Mouse (Mus musculus) lung, postnatal 0 days (tissue): ENCODE results near the gene Adam1a. TPM values are rescaled to one million over a fixed set of nuclear protein-coding genes. Genes with fewer than 3 reads are reported as not detected.
"Not testable (repeated sequence)": the region's sequence is repeated elsewhere in the genome, so short reads cannot be mapped to it uniquely, and the experiment has no call there.

Experiments
- ATAC-seq: fragments of 200-750 bp; cut with Nextera tagmentation; 2 replicates; pipeline ENCODE4 v1.8.0; 2017; ENCODE audit warnings: moderate library complexity
- DNase-seq: peaks from one replicate; pipeline ENCODE4 v3.0.0-alpha.2; 2016; ENCODE audit warnings: low spot score
- H3K27ac ChIP-seq: fragments of 300-500 bp; sonication (generic); 2 replicates; pipeline ENCODE4 v1.5.1; 2014; ENCODE audit warnings: antibody characterized with exemption, mild to moderate bottlenecking, low read length, mixed read lengths
- H3K27me3 ChIP-seq: fragments of 300-500 bp; sonication (generic); replicated peaks from 2 replicates; pipeline ENCODE4 v1.6.1; 2014; ENCODE audit warnings: low read length, mixed read lengths; ENCODE audit not compliant: insufficient read depth
- H3K36me3 ChIP-seq: fragments of 300-500 bp; sonication (generic); 2 replicates; pipeline ENCODE4 v1.6.1; 2014; ENCODE audit warnings: low read length, mixed read lengths; ENCODE audit not compliant: insufficient read depth
- H3K4me1 ChIP-seq: fragments of 300-500 bp; sonication (generic); 2 replicates; pipeline ENCODE4 v1.6.1; 2014; ENCODE audit warnings: antibody characterized with exemption, low read depth, low read length, mixed read lengths; ENCODE audit not compliant: insufficient read depth
- H3K4me2 ChIP-seq: fragments of 300-500 bp; sonication (generic); replicated peaks from 2 replicates; pipeline ENCODE4 v1.6.1; 2014; ENCODE audit warnings: low read depth, mild to moderate bottlenecking, low read length, moderate library complexity, mixed read lengths
- H3K4me3 ChIP-seq: fragments of 300-500 bp; sonication (generic); 2 replicates; pipeline ENCODE4 v1.5.1; 2014; ENCODE audit warnings: low read depth, low read length
- H3K9ac ChIP-seq: fragments of 300-500 bp; sonication (generic); replicated peaks from 2 replicates; pipeline ENCODE4 v1.6.1; 2014; ENCODE audit warnings: low read depth, mild to moderate bottlenecking
- H3K9me3 ChIP-seq: fragments of 300-500 bp; sonication (generic); 2 replicates; pipeline ENCODE4 v1.6.1; 2016; ENCODE audit warnings: low read length, mixed read lengths
- CTCF ChIP-seq: IDR thresholded peaks from 2 replicates; pipeline ENCODE4 v1.5.1; 2016; ENCODE audit warnings: antibody characterized with exemption, mild to moderate bottlenecking
- EP300 ChIP-seq: IDR thresholded peaks from 2 replicates; pipeline ENCODE4 v1.6.1; 2016; ENCODE audit warnings: antibody characterized with exemption, mild to moderate bottlenecking, control low read depth
- WGBS: fragments of 180-500 bp; shearing (Covaris S2); extraction: QIAGEN DNeasy Blood & Tissue Kit; methylation state at CpG from one replicate; pipeline ENCODE4 v1.1.7; 2014; 5-methylcytosine and 5-hydroxymethylcytosine counted together
- polyA plus RNA-seq: library from polyadenylated mRNA; unstranded; fragments of >200 nt; fragmentation: Nextera tagmentation; extraction: Ambion mirVana; gene quantifications from 2 replicates; pipeline ENCODE4 v1.2.1, GENCODE M21; 2015

Adam1a gene
- polyA plus RNA-seq, 1 experiment from 2014 or later: 1.6 TPM

DNA sequence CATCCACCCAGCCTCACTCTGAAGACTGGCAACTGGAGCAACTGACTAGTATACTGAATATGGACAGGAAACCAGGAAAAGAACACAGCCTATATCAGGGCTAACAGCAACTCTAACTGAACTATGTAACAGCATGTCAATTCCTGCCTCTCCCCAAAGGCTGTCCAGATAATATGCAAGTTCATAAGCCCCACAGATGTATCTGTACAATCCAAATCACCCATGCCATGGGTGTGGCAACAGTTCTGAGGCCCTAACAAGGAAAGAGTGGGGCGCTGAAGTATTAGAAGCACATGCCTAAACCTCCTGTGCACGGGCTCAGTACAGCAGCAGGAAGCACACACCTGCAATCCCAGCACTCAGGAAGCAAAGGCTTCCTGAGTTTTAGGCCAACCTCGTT, 10.2 kb downstream of the Adam1a start:
- Histone ChIP-seq H3K27ac (no peak overlapping the region), H3K36me3 (peaks cover 32% of the 10 kb centered on the region), H3K9me3 (no peaks in the 10 kb centered on the region), H3K9ac (no peak overlapping the region), H3K4me3 (no peak overlapping the region), H3K27me3 (no peaks in the 10 kb centered on the region), H3K4me2 (no peak overlapping the region), H3K4me1 (no peaks in the 10 kb centered on the region)
- TF ChIP-seq CTCF (no peak), EP300 (no peak)
- DNase-seq (no peak), ATAC-seq (no peak)
- 85% methylated on average over 3 of the region's 3 CpGs for WGBS

DNA sequence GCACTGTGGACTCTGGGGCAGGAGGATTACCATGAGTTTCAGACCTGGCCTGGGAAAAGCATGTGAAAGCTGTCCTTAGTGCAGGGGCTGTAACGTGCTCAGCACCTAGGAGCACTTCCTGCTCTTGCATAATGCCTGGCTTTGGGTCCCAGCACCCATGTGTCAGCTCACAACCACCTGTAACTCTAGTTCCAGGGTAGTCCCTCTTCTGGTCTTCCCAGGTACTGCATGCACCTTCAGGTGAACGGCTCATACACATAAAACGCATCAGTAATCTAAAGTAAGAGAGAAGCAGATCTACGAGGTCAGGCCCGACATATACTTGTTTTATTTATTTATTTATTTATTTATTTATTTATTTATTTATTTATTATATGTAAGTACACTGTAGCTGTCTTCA, 10.8 kb downstream of the Adam1a start:
- Histone ChIP-seq H3K9ac (no peak overlapping the region), H3K4me2 (no peak overlapping the region), H3K27ac (no peak overlapping the region), H3K9me3 (no peaks in the 10 kb centered on the region), H3K4me3 (no peak overlapping the region), H3K27me3 (no peaks in the 10 kb centered on the region), H3K36me3 (peaks cover 38% of the 10 kb centered on the region), H3K4me1 (no peaks in the 10 kb centered on the region)
- DNase-seq (no peak), ATAC-seq (no peak)
- WGBS: 91% methylated on average over 5 of the region's 5 CpGs
- TF ChIP-seq EP300: no peak
- peak; percentile 55 for TF ChIP-seq CTCF

DNA sequence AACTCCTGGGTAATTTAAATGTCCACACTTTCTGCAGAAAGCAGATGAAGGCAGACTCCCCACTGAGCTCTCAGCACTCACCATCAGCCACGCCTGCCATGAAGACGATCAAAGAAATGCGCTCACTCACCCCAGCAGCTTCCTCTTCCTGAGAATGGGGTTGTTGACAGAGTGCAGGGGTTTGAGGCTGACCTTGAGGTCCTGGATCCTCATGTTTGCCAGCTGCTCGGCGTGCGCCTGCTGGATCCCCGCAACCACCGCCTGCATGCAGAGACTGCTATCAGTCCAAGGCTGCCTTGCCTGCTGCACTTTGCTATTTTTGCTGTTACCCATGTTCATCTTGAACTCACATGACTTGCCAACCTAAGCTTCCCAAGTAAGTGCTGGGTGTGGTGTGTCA, 18.3 kb downstream of the Adam1a start:
- Histone ChIP-seq H3K36me3 (peaks cover 29% of the 10 kb centered on the region), H3K9me3 (no peaks in the 10 kb centered on the region), H3K4me3 (no peak overlapping the region), H3K4me1 (no peaks in the 10 kb centered on the region), H3K27me3 (no peaks in the 10 kb centered on the region), H3K4me2 (no peak overlapping the region), H3K9ac (no peak overlapping the region), H3K27ac (no peak overlapping the region)
- ATAC-seq (peak; percentile 40; the same call in 1 of the 2 replicates), DNase-seq (peak; percentile 17)
- TF ChIP-seq CTCF (no peak), EP300 (no peak)
- WGBS: 63% methylated on average over 8 of the region's 8 CpGs

DNA sequence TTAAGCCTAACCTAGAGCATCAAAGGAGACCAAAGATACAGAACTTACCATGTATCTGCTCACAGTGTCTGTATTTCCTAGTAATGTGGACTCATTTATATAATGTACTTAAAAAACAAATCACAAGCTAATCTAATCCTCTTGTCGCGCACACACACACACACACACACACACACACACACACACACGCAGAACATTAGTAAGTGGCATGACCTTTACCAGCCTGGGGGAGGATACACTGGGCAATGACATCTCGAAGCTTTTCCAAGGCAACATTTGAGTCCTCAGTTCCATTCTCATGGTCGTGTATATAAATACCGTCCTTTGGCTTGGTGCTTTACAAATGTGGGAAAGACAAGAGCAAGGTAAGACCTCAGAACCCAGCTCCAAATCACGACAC, 18.8 kb downstream of the Adam1a start:
- H3K9me3 ChIP-seq: no peaks in the 10 kb centered on the region
- WGBS: 76% methylated on average over 7 of the region's 7 CpGs
- H3K9ac ChIP-seq: no peak overlapping the region
- ATAC-seq: no peak
- H3K4me3 ChIP-seq: no peak overlapping the region
- TF ChIP-seq EP300: no peak
- no peak for TF ChIP-seq CTCF
- H3K36me3 ChIP-seq: peaks cover 29% of the 10 kb centered on the region
- H3K27me3 ChIP-seq: no peaks in the 10 kb centered on the region
- no peak for DNase-seq
- no peak overlapping the region for H3K4me2 ChIP-seq
- no peaks in the 10 kb centered on the region for H3K4me1 ChIP-seq
- no peak overlapping the region for H3K27ac ChIP-seq

DNA sequence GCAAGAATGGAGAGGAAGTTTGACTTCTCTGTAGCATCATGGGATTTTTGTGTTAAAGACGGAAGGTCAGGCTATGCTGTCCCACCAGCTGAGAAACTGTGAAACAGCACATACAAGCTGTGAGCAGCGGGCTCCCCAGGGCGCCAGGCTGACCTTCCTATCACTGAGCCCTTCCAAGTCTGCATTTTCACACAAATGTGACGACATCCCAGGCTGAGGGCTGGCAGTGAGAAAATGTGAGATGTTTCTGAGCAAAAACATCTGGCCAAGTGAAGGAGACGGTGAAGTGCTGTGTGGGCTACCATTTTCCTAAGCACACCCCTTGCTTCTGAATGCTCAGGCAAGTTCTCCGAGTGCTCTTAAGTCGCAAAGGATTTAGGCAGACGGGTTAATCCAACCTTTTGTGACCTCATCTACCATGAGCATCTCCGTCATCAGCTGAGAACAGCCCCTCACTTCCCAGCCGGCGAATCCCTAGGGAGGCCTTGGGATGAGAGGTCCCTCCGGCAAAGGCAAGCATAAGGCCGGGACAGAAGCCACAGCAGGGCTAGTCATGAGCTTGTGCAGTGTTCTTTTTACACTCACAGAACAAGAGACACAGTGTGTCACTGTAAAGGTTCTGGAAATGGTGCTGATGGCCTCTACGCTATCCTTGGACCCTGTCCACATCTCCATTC, 19.4 kb downstream of the Adam1a start:
- Histone ChIP-seq H3K4me3 (no peak overlapping the region), H3K4me1 (no peaks in the 10 kb centered on the region), H3K4me2 (no peak overlapping the region), H3K9me3 (no peaks in the 10 kb centered on the region), H3K27ac (no peak overlapping the region), H3K36me3 (peaks cover 29% of the 10 kb centered on the region), H3K27me3 (no peaks in the 10 kb centered on the region), H3K9ac (no peak overlapping the region)
- DNase-seq (peak; percentile 69), ATAC-seq (peak; percentile 85)
- TF ChIP-seq CTCF (no peak), EP300 (peak; percentile 48; the same call in 1 of the 2 replicates)
- 67% methylated on average over 14 of the region's 14 CpGs for WGBS

DNA sequence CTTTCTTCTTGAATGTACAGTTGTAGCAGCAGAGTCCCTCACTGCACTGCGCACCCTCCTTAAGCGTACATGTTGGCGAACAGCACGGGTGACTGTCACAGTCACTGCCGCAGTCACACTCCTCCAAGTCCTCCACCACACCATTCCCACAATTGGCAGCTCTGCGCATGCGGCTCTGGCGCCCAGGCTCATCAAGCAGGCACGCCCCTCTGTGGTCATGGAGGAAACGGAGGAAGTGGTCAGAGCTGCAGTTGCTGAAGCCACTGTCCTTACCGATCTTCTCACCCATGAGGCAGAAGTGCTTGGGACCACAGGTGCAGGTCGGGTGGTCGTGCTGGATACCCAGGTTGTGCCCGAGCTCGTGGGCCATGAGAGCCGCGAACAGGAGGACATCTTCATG, 25.5 kb downstream of the Adam1a start:
- not testable (repeated sequence) for H3K27ac ChIP-seq, H3K4me3 ChIP-seq, H3K9me3 ChIP-seq, H3K9ac ChIP-seq, DNase-seq, H3K4me1 ChIP-seq, H3K27me3 ChIP-seq, H3K4me2 ChIP-seq, ATAC-seq, H3K36me3 ChIP-seq
- 90% methylated on average over 10 of the region's 17 CpGs for WGBS

DNA sequence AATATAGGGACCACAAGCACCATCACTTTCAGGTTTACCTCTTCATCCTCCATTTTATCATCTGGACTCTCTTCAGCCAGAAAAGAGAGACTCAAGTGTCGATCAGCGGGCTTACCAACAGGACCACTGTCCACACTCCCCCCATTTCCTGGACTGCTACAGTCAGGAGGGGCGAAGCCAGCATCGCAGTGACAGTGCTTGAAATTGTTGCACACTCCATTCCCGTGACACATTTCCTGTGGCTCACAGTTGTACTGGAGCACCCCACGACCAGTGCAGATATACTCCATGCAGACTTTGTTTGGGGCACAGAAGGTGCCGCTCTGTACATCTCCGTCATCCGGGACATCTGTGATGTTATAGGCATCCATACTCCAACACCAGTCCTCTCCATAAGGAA, 26.3 kb downstream of the Adam1a start:
- ATAC-seq (no peak), DNase-seq (no peak)
- Histone ChIP-seq H3K27me3 (no peaks in the 10 kb centered on the region), H3K4me2 (no peak overlapping the region), H3K9ac (no peak overlapping the region), H3K4me1 (no peaks in the 10 kb centered on the region), H3K27ac (no peak overlapping the region), H3K4me3 (no peak overlapping the region), H3K36me3 (0 out of 2 replicates have a peak, but pooled peaks cover 7% of the 10 kb centered on the region), H3K9me3 (no peaks in the 10 kb centered on the region)
- WGBS: 84% methylated on average over 9 of the region's 9 CpGs
- no peak for TF ChIP-seq CTCF
